Mouse (Mus musculus): Measurements from ENCODE around the gene Unc13c. TPM values are rescaled to one million over a fixed set of nuclear protein-coding genes. Genes with fewer than 3 reads are reported as not detected.
A peak's percentile ranks its signal among the peaks of the same experiment; 100 is the strongest.

Unc13c gene
- total RNA-seq (2021), result 10 to 100 TPM; 21.1 to 25.4 TPM
- long read RNA-seq, experiment 1, partial matches to known transcripts, result 5 of 31 reads
- long read RNA-seq, experiment 1, other reads (novel, unspliced or antisense), result 26 of 31 reads
- long read RNA-seq, experiment 2, partial matches to known transcripts, result 7 of 30 reads
- long read RNA-seq, experiment 2, other reads (novel, unspliced or antisense), result 23 of 30 reads

DNA sequence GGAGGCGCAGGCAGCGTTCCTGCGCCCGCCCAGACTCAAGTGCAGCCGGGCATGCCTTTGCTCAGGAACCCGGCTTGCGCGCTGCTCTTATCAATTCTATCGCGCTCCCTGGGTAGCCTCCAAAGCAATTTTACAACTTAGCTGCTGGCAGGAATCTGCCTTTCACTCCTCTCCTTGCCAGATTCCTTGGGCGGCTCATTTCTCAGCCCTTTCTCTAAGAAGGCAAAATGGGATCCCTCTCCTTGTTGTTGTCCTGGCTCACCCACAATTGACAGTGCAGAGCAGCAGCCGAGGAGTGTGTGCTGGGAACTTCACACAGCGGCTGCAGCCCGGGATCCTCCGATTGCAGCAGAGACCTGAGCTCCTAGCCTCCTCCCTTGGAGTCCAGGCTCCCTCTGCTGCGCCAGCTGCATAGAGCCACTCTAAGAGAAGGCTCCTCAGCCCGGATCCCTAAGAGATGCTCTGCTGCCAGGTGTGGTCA, at the start of gene Unc13c:
Unc13c (minus strand) TSS at position 326 of the 481 bp plus-strand sequence.
- peak; percentile 31 to 39 for DNase-seq (ENCODE audit: extremely low spot score in 1 of 2, low spot score in 2 of 2)
- peak; percentile 32 for TF ChIP-seq CTCF (IDR thresholded peaks at IDR 0.05)
- intact Hi-C loops (cut with DNase I), result no loop called here
- Histone ChIP-seq H3K4me3 (peak within 1 kb of the TSS; percentile 47), H3K27ac (peak within 1 kb of the TSS; percentile 53; the same call in 1 of the 2 replicates)

DNA sequence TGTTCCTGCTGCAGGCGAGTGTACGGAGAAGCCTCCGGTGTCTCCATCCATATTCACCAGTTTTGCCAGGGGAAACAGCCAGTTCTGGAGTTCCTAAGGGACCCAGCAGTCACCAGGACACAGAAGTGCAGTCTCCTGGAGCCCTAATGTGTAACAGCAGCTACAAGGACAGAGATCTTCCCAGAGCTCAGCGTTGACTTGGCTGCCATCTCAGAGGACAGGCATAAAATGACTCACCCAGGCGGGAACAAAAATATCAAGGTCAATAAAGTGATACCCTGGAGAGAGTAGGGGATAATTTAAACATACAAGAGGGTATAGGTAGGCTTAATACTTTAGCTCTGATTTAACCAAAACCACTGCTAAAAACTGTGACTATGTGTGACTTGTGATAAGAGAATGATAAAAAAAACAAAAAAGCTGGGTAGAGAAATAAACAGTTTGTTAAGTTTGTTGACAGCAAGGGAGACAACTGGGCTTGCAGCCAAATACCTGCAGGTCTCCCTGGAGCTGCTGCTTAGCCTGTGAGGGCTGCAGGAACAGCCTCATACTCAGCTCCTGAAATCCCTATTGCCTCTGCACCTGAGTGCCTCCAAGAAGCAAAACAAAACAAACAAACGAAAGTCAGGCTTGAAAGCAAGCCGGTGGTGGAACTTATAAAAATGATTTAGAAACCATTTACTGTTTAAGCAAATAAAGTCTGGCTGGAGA, 39.4 kb upstream of the Unc13c start:
- no peak overlapping the region for H3K27ac ChIP-seq
- no peak for DNase-seq (ENCODE audit: extremely low spot score in 1 of 2, low spot score in 2 of 2)
- no peak overlapping the region for H3K4me3 ChIP-seq
- TF ChIP-seq CTCF (IDR thresholded peaks at IDR 0.05), result no peak
- intact Hi-C loops (cut with DNase I), result no loop called here

DNA sequence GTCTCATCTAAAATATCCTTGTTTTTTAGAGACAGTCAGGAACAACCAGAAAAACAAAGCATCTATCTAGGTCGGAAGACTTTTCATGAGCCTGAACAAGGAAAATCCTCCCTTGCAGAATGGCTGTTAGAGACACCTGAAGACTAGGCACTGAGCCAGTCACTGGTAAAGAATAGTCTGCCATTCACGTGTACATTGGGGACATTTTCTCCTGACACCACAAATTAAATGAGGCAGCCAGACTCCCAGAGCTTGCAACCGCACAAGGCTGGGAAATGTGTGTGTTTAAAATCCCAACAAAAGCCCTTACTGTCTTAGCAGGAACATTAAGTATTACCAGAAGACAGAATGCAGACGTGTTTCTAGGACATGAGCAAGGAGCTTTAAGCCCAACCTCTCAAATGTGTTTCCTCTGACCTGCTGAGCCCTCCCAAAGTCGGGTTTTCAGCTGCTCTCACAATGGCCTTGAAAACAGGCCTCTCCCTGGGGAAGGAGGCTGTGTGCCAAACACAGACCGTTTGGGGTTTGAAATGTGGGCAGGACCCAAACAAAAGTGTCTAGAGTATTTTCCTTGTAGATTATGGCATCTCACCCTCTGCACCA, 33.7 kb upstream of the Unc13c start:
- no peak for TF ChIP-seq CTCF (IDR thresholded peaks at IDR 0.05)
- DNase-seq (ENCODE audit: extremely low spot score in 1 of 2, low spot score in 2 of 2), result no peak
- Histone ChIP-seq H3K27ac (no peak overlapping the region), H3K4me3 (no peak overlapping the region)
- intact Hi-C loops (cut with DNase I), result no loop called here

GRCm38 (mm10) chr9:73988096-73988495, 19.3 kb upstream of the Unc13c start:
- intact Hi-C loops (cut with DNase I), result no loop called here
- Histone ChIP-seq H3K27ac (no peak overlapping the region), H3K4me3 (no peak overlapping the region)
- TF ChIP-seq CTCF (IDR thresholded peaks at IDR 0.05), result no peak
- no peak for DNase-seq (ENCODE audit: extremely low spot score in 1 of 2, low spot score in 2 of 2)

DNA sequence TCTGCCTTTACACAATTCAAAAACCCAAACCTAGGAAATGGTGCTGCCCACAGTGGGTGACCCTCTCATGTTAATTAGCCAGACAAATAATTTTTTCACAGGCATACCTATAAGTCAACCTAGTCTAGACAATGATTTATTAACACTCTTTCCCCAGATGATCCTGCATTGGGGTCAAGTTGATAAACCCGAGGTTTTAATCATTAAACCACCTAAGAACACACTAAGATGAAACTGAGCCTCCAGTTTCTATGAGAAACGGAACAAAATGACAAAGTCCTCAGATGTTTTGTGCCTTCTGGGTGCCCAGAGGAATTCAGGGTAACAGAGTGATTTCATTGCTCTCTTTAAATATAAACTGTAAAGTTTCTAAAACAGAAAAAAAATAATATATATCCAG, 18.5 kb upstream of the Unc13c start:
- TF ChIP-seq CTCF (IDR thresholded peaks at IDR 0.05), result no peak
- no peak overlapping the region for H3K27ac ChIP-seq
- intact Hi-C loops (cut with DNase I), result no loop called here
- DNase-seq (ENCODE audit: extremely low spot score in 1 of 2, low spot score in 2 of 2), result no peak
- H3K4me3 ChIP-seq, result no peak overlapping the region

GRCm38 (mm10) chr9:73982597-73983344, 14.0 kb upstream of the Unc13c start:
- peak; percentile 79 to 83 for DNase-seq (ENCODE audit: extremely low spot score in 1 of 2, low spot score in 2 of 2)
- intact Hi-C loops (cut with DNase I), result loop anchor here (1.0 kb wide), 2 partner anchors 425 to 823 kb away; no protein-coding TSS in a partner anchor
- H3K4me3 ChIP-seq, result no peak overlapping the region
- no peak overlapping the region for H3K27ac ChIP-seq
- peak; percentile 93 for TF ChIP-seq CTCF (IDR thresholded peaks at IDR 0.05)

- intact Hi-C loops (cut with DNase I), result no loop called here
- Histone ChIP-seq H3K27ac (no peak overlapping the region), H3K4me3 (no peak overlapping the region)
- TF ChIP-seq CTCF (IDR thresholded peaks at IDR 0.05), result no peak
- DNase-seq (ENCODE audit: extremely low spot score in 1 of 2, low spot score in 2 of 2), result no peak
Measured at GRCm38 (mm10) chr9:73972327-73972988, 3.7 kb upstream of the Unc13c start.

DNA sequence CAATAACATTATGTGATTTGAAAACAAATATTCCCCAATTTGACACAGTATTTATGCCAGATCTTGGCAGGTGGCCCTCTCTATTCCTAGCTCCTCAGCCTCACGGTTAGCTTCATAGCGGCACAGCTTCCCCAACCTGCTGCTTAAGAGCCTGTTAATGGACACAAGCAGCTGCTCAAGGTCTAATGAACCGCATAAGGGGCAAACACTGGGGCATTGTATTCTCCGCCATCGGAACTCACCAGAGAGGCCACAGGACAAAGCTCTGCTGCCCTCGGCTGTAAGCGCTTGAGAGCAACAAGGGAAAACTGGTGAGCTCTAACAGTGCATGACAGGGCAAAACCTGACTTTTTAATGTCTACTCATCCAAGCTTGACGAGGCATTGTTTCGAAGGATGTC, 2.0 kb upstream of the Unc13c start:
- Histone ChIP-seq H3K4me3 (no peak overlapping the region), H3K27ac (no peak overlapping the region)
- TF ChIP-seq CTCF (IDR thresholded peaks at IDR 0.05), result no peak; the same call in 1 of the 2 replicates
- DNase-seq (ENCODE audit: extremely low spot score in 1 of 2, low spot score in 2 of 2), result no peak
- intact Hi-C loops (cut with DNase I), result no loop called here

- DNase-seq (ENCODE audit: extremely low spot score in 1 of 2, low spot score in 2 of 2), result no peak
Measured at GRCm38 (mm10) chr9:73965322-73965915, 3.3 kb downstream of the Unc13c start.

GRCm38 (mm10) chr9:73962471-73962870, 6.3 kb downstream of the Unc13c start:
- H3K27ac ChIP-seq, result no peak overlapping the region
- DNase-seq (ENCODE audit: extremely low spot score in 1 of 2, low spot score in 2 of 2), result no peak
- no peak overlapping the region for H3K4me3 ChIP-seq
- TF ChIP-seq CTCF (IDR thresholded peaks at IDR 0.05), result no peak
- intact Hi-C loops (cut with DNase I), result no loop called here

More at GRCm38 (mm10) chr9:73965322-73965915, 3.3 kb downstream of the Unc13c start:
- Histone ChIP-seq H3K4me3 (no peak overlapping the region), H3K27ac (no peak overlapping the region)
- intact Hi-C loops (cut with DNase I), result no loop called here
- TF ChIP-seq CTCF (IDR thresholded peaks at IDR 0.05), result no peak

- no peak for DNase-seq (ENCODE audit: extremely low spot score in 1 of 2, low spot score in 2 of 2)
- intact Hi-C loops (cut with DNase I), result no loop called here
- no peak for TF ChIP-seq CTCF (IDR thresholded peaks at IDR 0.05)
- no peak overlapping the region for H3K27ac ChIP-seq
- no peak overlapping the region for H3K4me3 ChIP-seq
Measured at GRCm38 (mm10) chr9:73952331-73952730, 16.4 kb downstream of the Unc13c start.
